Mouse (Mus musculus): Measurements from ENCODE around the gene Polr2c.

Polr2c gene

GRCm38 (mm10) chr8:94888383-94889036 is 31.3 kb downstream of the Polr2c start:
- no peak for DNase-seq

DNA sequence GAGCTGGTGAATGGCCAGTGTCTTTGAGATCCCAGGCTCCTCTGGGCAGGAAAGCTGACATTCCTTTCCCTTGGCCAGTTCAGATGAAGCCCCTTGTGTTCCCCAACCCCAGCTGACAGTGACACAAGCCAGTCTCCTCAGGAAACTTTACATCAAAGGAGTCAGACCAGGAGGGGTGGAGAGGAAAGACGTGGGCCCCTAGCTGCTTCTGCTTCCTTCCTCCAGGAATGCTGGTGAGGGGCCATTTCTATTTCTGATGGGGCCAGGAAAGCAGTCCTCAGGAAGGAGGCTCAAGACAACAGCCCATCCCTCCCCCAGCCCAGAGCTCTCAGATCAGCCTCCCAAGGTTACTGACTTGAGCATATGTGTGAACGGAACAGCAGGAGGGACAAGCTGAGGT is 35.7 kb downstream of the Polr2c start:
- no peak for DNase-seq

- peak; percentile 49 for DNase-seq
Measured at GRCm38 (mm10) chr8:94899262-94899661, 42.0 kb downstream of the Polr2c start.

DNA sequence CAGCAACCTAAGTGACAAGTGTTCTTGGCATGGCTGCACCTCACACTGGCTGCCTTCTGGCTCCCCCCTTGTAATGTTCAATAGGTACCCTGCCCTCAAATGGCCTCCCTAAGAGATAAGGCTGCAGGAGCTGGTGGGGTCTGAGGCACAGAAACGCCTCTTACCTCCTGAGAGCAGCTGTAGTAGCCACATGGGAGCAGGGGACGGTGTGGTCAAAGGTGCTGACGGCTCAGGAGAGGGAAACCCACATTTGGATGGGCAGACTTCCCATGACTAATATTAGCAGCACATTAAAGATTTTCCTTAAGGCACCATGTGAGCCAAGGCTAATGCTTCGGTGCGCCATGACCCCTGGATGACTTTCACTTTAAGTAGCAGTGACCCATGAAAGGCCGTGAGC is 43.4 kb downstream of the Polr2c start:
- DNase-seq: no peak

GRCm38 (mm10) chr8:94901031-94901430 is 43.8 kb downstream of the Polr2c start:
- DNase-seq: no peak

DNA sequence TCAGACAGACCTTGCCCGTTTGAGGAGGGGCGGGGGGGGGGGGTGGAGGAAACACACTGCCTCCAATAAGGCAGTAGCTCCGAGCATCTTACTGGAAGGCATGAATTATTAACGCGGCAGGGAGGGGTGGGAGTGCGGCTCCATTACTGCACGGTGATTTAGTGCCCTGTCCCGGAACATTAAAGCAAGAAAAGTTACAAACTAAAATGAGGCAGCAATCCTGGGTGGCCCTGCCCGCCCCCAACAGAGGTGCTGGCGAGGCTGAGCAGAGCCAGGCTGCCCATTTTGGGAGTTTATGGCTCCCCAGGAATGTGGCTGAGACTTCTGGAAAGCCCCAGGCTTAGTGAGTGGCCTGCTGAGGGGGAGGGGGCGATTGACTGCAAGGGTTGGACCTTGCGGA is 46.5 kb downstream of the Polr2c start:
- peak; percentile 63 for DNase-seq

GRCm38 (mm10) chr8:94904450-94905175 is 47.4 kb downstream of the Polr2c start:
- peak; percentile 96 for DNase-seq

DNA sequence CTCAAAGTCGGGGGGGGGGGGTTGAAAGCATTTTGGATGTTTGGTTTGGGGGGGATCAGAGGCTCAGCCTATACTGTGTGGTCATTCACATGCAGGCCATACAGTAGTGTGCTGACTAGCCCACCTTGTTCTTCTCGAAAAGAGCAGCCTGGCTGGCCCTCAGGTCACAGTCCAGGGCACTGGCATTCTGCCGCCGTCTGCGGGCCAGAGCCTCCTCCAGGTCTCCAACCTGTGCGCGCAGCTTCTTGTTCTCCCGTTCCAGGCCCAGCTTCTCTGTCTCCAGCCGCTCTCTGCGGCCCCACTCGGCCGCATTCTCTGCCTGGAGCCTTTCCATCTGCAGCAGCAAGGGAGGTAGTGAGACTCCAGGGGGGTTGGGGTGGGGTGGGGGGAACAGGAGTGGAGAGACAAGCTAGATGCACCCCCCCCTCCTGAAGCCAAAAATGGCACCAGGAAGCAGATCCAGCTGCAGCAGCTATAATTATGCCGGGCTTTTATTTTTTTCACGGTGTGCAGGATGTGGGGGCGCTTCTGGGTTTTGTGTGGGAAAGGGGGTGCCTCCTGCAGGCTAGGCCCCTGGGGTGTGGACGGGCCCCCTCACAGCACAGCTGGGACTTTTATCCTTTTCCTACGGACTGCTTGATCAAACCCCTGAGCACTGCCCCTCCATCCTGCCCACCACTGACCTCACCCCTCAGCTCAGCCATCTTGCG is 50.5 kb downstream of the Polr2c start:
- peak; percentile 77 for DNase-seq

GRCm38 (mm10) chr8:94908847-94909246 is 51.6 kb downstream of the Polr2c start:
- peak; percentile 90 for DNase-seq

- peak; percentile 74 for DNase-seq
Measured at GRCm38 (mm10) chr8:94913061-94913660, 55.9 kb downstream of the Polr2c start.

DNA sequence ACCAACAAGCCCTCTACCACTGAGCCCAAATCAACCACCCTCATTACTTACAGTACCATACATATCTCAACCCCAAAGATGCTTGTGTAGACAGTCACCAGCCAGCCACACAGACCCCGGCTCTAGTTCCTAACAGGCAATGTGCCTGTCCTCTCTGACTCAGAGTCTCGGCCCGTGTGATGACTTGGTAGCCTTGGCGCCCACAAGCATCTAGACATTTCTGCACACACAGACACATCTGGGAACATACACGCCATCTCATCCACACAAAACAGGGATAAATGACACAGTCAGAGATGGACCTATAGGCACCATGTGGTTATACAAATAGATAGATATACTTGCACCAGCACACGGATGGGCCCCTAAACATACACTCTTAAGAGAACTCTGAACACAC is 57.0 kb downstream of the Polr2c start:
- DNase-seq: no peak

- DNase-seq: peak; percentile 75
Measured at GRCm38 (mm10) chr8:94914701-94915101, 57.5 kb downstream of the Polr2c start.

DNA sequence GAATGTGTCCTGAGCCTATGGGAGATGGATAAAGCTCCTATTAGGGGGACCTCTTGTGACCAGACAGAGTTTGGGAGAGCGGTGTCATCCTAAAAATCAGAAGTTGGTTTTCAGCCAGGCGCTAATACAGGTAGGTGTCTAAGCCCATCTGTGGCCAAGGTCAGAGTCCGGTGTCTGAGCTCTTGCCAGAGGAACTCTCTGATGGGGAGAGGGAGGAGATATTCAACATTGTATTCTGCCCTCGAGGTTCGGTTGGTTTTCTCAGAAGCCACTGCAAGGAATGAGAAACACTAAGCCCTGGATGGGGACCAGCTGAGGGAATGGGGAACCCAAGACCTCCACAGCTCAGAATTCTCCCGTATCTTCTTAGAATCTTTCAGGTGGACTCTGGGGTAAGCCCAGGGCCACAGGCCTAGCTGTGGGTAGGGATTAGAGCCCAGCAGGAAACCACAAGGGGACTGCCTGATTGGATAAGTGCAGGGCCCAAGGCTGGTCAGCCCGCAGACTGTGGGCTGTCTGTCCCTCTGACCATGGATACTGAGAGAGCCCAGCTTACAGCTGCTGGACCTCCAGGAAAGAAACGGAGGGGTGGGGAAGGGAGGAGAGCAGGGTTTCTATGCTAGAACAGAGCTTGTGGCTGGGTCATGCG is 59.2 kb downstream of the Polr2c start:
- DNase-seq: no peak

DNA sequence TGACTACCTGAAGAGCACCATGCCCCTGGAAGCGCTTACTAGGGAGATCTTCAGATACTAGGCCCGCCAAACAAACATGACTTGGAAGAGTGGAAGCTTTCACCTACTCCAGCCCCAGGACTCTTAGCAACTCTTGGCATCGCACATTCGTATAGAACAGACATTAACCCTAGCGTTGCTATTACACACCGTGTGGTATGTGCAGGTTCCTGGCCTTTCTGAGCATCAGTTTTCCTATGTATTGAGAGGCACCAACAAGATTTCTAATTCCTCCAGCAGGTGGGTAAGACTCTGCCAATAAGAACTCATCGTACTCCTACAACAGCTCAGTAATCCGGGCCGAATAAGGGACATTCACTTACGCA is 59.7 kb downstream of the Polr2c start:
- DNase-seq: no peak

DNA sequence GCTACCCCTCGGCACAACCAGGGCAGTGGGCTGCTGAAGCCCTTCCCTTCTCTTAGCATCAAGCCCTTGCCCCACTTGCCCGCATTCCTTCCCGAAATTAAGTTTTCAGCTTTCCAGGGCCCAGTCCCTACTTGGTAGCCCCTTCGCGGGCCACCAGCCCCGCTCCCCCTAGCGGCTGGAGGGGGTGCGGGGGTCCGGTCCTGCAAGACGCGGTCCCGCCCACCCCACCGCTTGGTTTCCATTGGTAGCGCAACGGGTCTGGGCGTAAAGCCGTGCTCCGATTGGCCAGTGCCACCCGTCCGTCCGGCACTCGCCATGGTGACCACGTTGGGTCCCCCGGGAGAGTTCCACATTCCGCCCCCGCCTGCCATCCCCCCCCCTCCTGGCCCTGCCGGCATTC is 60.1 kb downstream of the Polr2c start:
- peak; percentile 97 for DNase-seq

DNA sequence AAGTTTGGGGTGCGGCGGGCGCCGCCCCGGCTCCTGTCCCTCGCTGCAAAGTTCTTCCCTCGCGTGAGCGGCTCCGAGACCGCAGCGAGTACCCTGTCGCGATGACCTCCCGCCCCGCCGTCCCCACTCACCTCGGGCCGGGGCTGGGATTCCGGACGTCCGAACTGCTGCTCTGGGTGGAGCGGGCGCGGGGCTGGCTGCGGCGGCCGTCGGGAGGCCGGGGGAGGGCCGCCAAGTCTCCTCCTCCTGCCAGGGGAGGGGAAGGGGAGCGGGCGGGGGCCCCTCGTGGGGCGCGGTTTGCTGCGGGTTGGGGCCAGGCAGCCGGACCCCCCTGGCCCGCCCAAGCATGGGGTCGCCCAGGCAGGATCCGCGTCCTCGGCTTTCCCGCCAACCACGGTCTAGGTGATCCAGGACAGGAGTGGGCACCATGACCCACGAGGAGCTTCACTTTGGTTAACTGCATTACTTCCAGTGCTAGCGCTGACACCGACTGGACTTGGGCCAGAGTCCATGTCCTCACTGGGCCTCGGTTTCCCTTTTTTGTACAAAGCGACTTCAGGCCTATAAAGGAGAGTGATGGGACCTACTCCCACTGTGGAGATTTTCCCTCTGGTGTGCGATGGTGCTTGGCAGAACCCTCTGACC is 60.7 kb downstream of the Polr2c start, which contains the start of gene Ccdc102a:
TSS of gene Ccdc102a (minus strand) at position 248 of the 645 bp plus-strand sequence.
- DNase-seq: peak; percentile 75

GRCm38 (mm10) chr8:94919256-94919655 is 62.0 kb downstream of the Polr2c start:
- DNase-seq: no peak

DNA sequence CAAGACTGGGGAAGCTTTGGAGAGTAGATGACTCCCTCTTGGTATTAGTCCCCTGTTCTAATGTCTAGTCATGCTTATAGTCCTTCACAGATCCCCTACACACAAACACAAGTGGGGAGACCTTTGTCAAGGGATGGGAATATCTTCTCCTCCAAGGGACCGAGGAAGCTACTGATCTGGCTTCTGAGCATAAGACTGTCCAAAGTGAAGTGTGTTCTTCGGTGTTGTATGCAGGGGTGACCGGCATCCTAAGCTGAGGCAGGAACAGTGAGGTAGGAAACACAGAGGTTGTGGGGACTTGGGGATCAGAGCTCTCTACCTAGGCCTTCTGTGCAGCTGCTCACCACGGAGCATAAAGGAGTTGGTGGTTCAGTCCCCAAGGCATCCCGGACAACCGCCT is 64.9 kb downstream of the Polr2c start:
- DNase-seq: no peak

GRCm38 (mm10) chr8:94922602-94923001 is 65.4 kb downstream of the Polr2c start:
- DNase-seq: no peak

Measured in kidney, postnatal 14 days (tissue).